Mouse (Mus musculus): ENCODE results near the gene Oard1. TPM values are rescaled to one million over a fixed set of nuclear protein-coding genes. Genes with fewer than 3 reads are reported as not detected.

Gene Oard1
- polyA plus RNA-seq, 1 experiment from 2014 or later: 56.5 TPM

GRCm38 (mm10) chr17:48463391-48463790 lies 53.6 kb downstream of the Oard1 start:
- H3K9ac ChIP-seq: no peak overlapping the region
- H3K4me1 ChIP-seq: peaks cover 23% of the 10 kb centered on the region
- H3K9me3 ChIP-seq (replicated peaks): no peaks in the 10 kb centered on the region
- H3K4me3 ChIP-seq: no peak overlapping the region
- H3K36me3 ChIP-seq: no peaks in the 10 kb centered on the region
- peaks cover 37% of the 10 kb centered on the region for H3K27me3 ChIP-seq (replicated peaks)
- WGBS (ENCODE audit: insufficient replicate concordance): 80% methylated on average over 4 of the region's 4 CpGs
- ATAC-seq: no peak
- H3K4me2 ChIP-seq: no peak overlapping the region
- H3K27ac ChIP-seq: no peak overlapping the region

Other genes with a start within 250 kb of the Oard1 start
- gene A530064D06Rik, start 242.7 kb upstream of the Oard1 start, polyA plus RNA-seq (2016; fragmentation: Nextera tagmentation; extraction: Ambion mirVana): 0.19 and 0.32 TPM in 2 replicates
- 0.42 and 0.56 TPM in 2 replicates for gene Trem1, start 177.2 kb upstream of the Oard1 start, polyA plus RNA-seq (2016; fragmentation: Nextera tagmentation; extraction: Ambion mirVana)
- 0.77 and 1.3 TPM in 2 replicates for gene Trem3, start 162.2 kb upstream of the Oard1 start, polyA plus RNA-seq (2016; fragmentation: Nextera tagmentation; extraction: Ambion mirVana)
- 2.8 and 3.7 TPM in 2 replicates for gene Treml4, start 145.7 kb upstream of the Oard1 start, polyA plus RNA-seq (2016; fragmentation: Nextera tagmentation; extraction: Ambion mirVana)
- gene Treml2, start 110.5 kb upstream of the Oard1 start, polyA plus RNA-seq (2016; fragmentation: Nextera tagmentation; extraction: Ambion mirVana): 6.3 and 7.5 TPM in 2 replicates
- gene B430306N03Rik, start 93.9 kb upstream of the Oard1 start, polyA plus RNA-seq (2016; fragmentation: Nextera tagmentation; extraction: Ambion mirVana): 1.4 and 2.0 TPM in 2 replicates
- gene Trem2, start 63.6 kb upstream of the Oard1 start, polyA plus RNA-seq (2016; fragmentation: Nextera tagmentation; extraction: Ambion mirVana): 2.9 and 3.5 TPM in 2 replicates
- gene Treml1, start 50.1 kb upstream of the Oard1 start, polyA plus RNA-seq (2016; fragmentation: Nextera tagmentation; extraction: Ambion mirVana): 29.4 and 36.2 TPM in 2 replicates
- 10.9 and 11.3 TPM in 2 replicates for gene Nfya, start 108 bp upstream of the Oard1 start, polyA plus RNA-seq (2016; fragmentation: Nextera tagmentation; extraction: Ambion mirVana)
- gene Apobec2, start 22.9 kb downstream of the Oard1 start, polyA plus RNA-seq (2016; fragmentation: Nextera tagmentation; extraction: Ambion mirVana): 0.83 and 1.2 TPM in 2 replicates
- 123 and 126 TPM in 2 replicates for gene Tspo2, start 41.5 kb downstream of the Oard1 start, polyA plus RNA-seq (2016; fragmentation: Nextera tagmentation; extraction: Ambion mirVana)
- 2.6 and 3.4 TPM in 2 replicates for gene Unc5cl, start 44.9 kb downstream of the Oard1 start, polyA plus RNA-seq (2016; fragmentation: Nextera tagmentation; extraction: Ambion mirVana)

Measured in liver, embryonic 12.5 days (tissue).